Mouse (Mus musculus) spleen, adult 2 months (tissue): ENCODE data around the gene Doc2a.

Source experiments
- CTCF ChIP-seq: fragments of 200-500 bp; IDR thresholded peaks from 2 replicates; pipeline ENCODE4 v1.5.1; 2011; ENCODE audit warnings: mild to moderate bottlenecking, inconsistent platforms; ENCODE audit not compliant: insufficient read depth, insufficient read length, insufficient replicate concordance; ENCODE audit errors: extremely low read depth
- POLR2A ChIP-seq: fragments of 200-500 bp; IDR thresholded peaks from 2 replicates; pipeline ENCODE4 v1.6.1; 2011; ENCODE audit warnings: low read depth, low read length, inconsistent platforms

DNA sequence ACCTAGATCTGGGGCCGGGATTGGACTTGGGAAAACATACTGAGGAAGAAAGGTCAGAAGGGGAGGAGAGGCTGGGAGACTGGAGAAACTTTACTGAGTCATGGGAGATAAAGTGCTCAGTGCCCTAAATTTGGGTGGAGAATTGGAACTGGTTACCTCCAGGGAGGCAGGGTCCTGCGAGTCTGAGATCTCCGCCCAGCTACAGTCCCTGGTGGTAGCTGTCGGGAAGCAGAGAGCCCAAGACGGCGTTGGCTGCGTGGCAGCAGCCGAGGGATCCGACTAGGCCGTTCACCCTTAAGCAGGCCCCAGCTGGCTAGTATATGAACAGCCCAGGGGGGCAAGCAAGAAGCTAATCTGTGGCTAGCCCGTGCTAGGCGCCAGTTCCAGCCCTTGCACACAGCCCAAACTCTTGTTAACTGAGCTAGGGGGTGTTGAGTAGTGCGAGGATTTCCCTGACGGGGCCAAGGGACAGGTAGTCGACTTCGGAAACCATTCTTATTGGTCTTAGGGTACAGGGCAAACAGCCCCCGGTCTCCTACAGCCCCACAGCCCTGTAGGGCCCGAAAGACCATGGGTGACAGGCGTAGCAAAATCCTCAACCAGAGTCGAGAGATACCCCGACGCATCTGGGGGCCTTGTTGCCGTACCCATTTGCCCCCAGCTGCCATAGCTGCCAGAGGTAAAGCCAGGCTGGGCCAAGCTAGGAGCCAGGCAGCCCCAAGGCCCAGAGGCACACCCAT is 22.7 kb downstream of the Doc2a start:
- no peak for TF ChIP-seq POLR2A
- TF ChIP-seq CTCF = no peak
